Mouse (Mus musculus): ENCODE results near the gene Mapkapk3. TPM values are rescaled to one million over a fixed set of nuclear protein-coding genes. Genes with fewer than 3 reads are reported as not detected.

Mapkapk3 gene
- polyA plus RNA-seq, 1 experiment from 2014 or later = 13.2 TPM

DNA sequence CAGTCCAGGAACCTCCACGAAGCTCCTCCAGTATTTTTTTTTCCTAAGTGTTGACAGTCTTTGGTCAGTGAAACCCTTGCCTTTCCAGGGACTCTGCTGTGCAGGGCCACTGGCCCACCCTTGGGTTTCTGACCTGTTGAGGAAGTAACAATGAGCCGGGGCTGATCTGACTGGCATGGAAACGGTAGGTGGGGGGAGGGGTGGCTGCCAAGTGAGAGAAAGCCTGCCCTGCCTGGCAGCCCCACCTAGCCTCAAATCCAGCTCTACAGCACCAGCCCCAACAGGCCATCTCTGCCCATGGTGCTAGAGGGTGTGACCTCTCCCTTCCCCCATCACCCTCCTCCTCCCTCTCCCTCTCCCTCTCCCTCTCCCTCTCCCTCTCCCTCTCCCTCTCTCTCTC lies 4.7 kb downstream of the Mapkapk3 start:
- no peak overlapping the region for H3K9ac ChIP-seq
- H3K36me3 ChIP-seq = no peaks in the 10 kb centered on the region
- H3K4me3 ChIP-seq = no peak overlapping the region
- no peak for ATAC-seq
- no peaks in the 10 kb centered on the region for H3K27me3 ChIP-seq (replicated peaks)
- H3K4me1 ChIP-seq = peaks cover 69% of the 10 kb centered on the region
- H3K9me3 ChIP-seq (replicated peaks) = no peaks in the 10 kb centered on the region
- no peak overlapping the region for H3K4me2 ChIP-seq
- 9% methylated on average over 3 of the region's 3 CpGs for WGBS (ENCODE audit: insufficient replicate concordance)
- 0 out of 2 replicates have a peak overlapping the region, but pooled peaks have one; percentile 33 for H3K27ac ChIP-seq

DNA sequence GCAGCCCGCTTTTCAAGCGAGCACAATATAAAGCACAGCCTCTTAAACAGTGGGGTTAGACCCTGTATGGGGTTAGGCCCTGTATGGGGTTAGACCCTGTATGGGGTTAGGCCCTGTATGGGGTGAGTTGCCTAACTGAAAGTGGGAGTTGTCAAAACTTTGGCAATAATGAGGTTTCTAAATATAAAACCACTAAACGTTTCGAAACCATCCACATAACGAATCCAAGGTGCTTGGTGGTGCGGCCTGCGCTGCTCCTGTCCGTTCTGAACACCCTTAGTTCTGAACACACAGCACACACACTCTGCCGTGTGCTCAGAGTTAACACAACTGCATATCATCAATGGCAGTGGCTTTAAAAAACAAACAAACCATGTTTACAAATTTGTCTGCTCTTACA lies 6.7 kb downstream of the Mapkapk3 start:
- no peaks in the 10 kb centered on the region for H3K27me3 ChIP-seq (replicated peaks)
- no peaks in the 10 kb centered on the region for H3K9me3 ChIP-seq (replicated peaks)
- no peak overlapping the region for H3K27ac ChIP-seq
- no peak overlapping the region for H3K9ac ChIP-seq
- H3K4me1 ChIP-seq = peaks cover 69% of the 10 kb centered on the region
- no peaks in the 10 kb centered on the region for H3K36me3 ChIP-seq
- no peak overlapping the region for H3K4me2 ChIP-seq
- WGBS (ENCODE audit: insufficient replicate concordance) = 80% methylated on average over 9 of the region's 9 CpGs
- ATAC-seq = no peak
- no peak overlapping the region for H3K4me3 ChIP-seq

GRCm38 (mm10) chr9:107281241-107281987 lies 8.3 kb downstream of the Mapkapk3 start:
- Histone ChIP-seq H3K27ac (peak overlapping the region; percentile 40; the same call in 1 of the 2 replicates), H3K9me3 (replicated peaks) (no peaks in the 10 kb centered on the region), H3K9ac (no peak overlapping the region), H3K36me3 (no peaks in the 10 kb centered on the region), H3K27me3 (replicated peaks) (no peaks in the 10 kb centered on the region), H3K4me1 (peaks cover 58% of the 10 kb centered on the region), H3K4me3 (no peak overlapping the region), H3K4me2 (peak overlapping the region; percentile 63; the same call in 1 of the 2 replicates)
- no peak for ATAC-seq
- WGBS (ENCODE audit: insufficient replicate concordance) = 67% methylated on average over 5 of the region's 5 CpGs

DNA sequence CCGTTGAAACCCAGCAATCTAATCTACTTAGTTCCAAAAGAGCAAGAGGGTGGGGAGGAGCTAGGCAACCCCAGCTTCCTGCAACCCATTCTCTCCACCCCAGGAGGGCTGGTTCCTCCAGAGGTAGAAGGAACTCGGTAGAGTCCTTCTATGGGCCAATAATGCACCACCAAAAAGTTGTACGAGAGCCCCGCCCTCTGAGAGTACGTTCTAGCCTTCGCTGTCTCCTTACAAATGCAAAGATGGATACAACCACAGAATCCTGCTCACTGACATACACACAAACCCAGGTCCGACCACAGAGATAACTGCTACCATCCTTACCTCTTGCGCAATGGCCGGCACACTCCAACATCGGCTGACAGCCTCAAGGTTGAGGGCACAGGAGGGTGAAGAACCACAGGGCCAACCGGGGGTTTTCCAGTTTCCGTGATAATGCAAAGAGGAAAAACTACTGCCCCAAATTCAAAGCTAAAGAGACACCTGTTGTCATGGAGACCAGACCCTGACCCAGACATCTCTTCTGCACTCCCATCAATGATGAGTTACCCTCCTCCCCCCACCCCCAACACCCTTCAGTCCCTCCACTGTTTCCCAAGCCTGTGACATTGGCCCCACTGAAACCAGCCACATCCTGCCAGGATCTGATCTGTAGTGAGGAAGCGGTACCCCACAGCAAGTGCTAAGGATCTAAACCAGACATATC lies 9.2 kb downstream of the Mapkapk3 start:
- Histone ChIP-seq H3K36me3 (no peaks in the 10 kb centered on the region), H3K4me3 (peak overlapping the region; percentile 16; the same call in 1 of the 2 replicates), H3K27ac (peak overlapping the region; percentile 59), H3K9ac (no peak overlapping the region), H3K4me2 (peak overlapping the region; percentile 63), H3K4me1 (peaks cover 50% of the 10 kb centered on the region), H3K27me3 (replicated peaks) (no peaks in the 10 kb centered on the region), H3K9me3 (replicated peaks) (no peaks in the 10 kb centered on the region)
- 13% methylated on average over 13 of the region's 13 CpGs for WGBS (ENCODE audit: insufficient replicate concordance)
- ATAC-seq = peak; percentile 57

- Histone ChIP-seq H3K27ac (peak overlapping the region; percentile 59), H3K9ac (0 out of 2 replicates have a peak overlapping the region, but pooled peaks have one; percentile 7), H3K4me3 (peak overlapping the region; percentile 16; the same call in 1 of the 2 replicates), H3K4me2 (peak overlapping the region; percentile 63), H3K27me3 (replicated peaks) (no peaks in the 10 kb centered on the region), H3K36me3 (no peaks in the 10 kb centered on the region), H3K4me1 (peaks cover 42% of the 10 kb centered on the region), H3K9me3 (replicated peaks) (no peaks in the 10 kb centered on the region)
- 25% methylated on average over 16 of the region's 16 CpGs for WGBS (ENCODE audit: insufficient replicate concordance)
- peak; percentile 41 for ATAC-seq
These were observed 10.0 kb downstream of the Mapkapk3 start for GRCm38 (mm10) chr9:107279378-107280321.

- ATAC-seq = no peak
- Histone ChIP-seq H3K9me3 (replicated peaks) (no peaks in the 10 kb centered on the region), H3K27me3 (replicated peaks) (no peaks in the 10 kb centered on the region), H3K4me2 (peak overlapping the region; percentile 63), H3K27ac (no peak overlapping the region), H3K4me3 (no peak overlapping the region), H3K36me3 (no peaks in the 10 kb centered on the region), H3K9ac (no peak overlapping the region), H3K4me1 (peaks cover 42% of the 10 kb centered on the region)
- 55% methylated on average over 8 of the region's 8 CpGs for WGBS (ENCODE audit: insufficient replicate concordance)
These were observed 10.9 kb downstream of the Mapkapk3 start for GRCm38 (mm10) chr9:107278527-107279377.

- Histone ChIP-seq H3K9me3 (replicated peaks) (no peaks in the 10 kb centered on the region), H3K27me3 (replicated peaks) (no peaks in the 10 kb centered on the region), H3K4me2 (no peak overlapping the region), H3K4me1 (peaks cover 46% of the 10 kb centered on the region), H3K27ac (no peak overlapping the region), H3K9ac (no peak overlapping the region), H3K36me3 (no peaks in the 10 kb centered on the region), H3K4me3 (no peak overlapping the region)
- WGBS (ENCODE audit: insufficient replicate concordance) = 56% methylated on average over 4 of the region's 4 CpGs
- no peak for ATAC-seq
These were observed 11.6 kb downstream of the Mapkapk3 start for GRCm38 (mm10) chr9:107278126-107278525.

- H3K36me3 ChIP-seq = no peaks in the 10 kb centered on the region
- no peak overlapping the region for H3K4me3 ChIP-seq
- ATAC-seq = no peak
- no peak overlapping the region for H3K27ac ChIP-seq
- WGBS (ENCODE audit: insufficient replicate concordance) = 73% methylated on average over 7 of the region's 7 CpGs
- peaks cover 48% of the 10 kb centered on the region for H3K4me1 ChIP-seq
- no peaks in the 10 kb centered on the region for H3K9me3 ChIP-seq (replicated peaks)
- no peaks in the 10 kb centered on the region for H3K27me3 ChIP-seq (replicated peaks)
- no peak overlapping the region for H3K9ac ChIP-seq
- H3K4me2 ChIP-seq = no peak overlapping the region
These were observed 12.1 kb downstream of the Mapkapk3 start for GRCm38 (mm10) chr9:107277603-107278002.

GRCm38 (mm10) chr9:107275710-107276109 lies 14.0 kb downstream of the Mapkapk3 start:
- Histone ChIP-seq H3K4me2 (no peak overlapping the region), H3K9me3 (replicated peaks) (no peaks in the 10 kb centered on the region), H3K27ac (no peak overlapping the region), H3K9ac (no peak overlapping the region), H3K4me3 (no peak overlapping the region), H3K27me3 (replicated peaks) (no peaks in the 10 kb centered on the region), H3K36me3 (no peaks in the 10 kb centered on the region), H3K4me1 (peaks cover 58% of the 10 kb centered on the region)
- WGBS (ENCODE audit: insufficient replicate concordance) = 81% methylated on average over 5 of the region's 5 CpGs
- no peak for ATAC-seq

GRCm38 (mm10) chr9:107274751-107275150 lies 14.9 kb downstream of the Mapkapk3 start:
- Histone ChIP-seq H3K4me3 (no peak overlapping the region), H3K9ac (no peak overlapping the region), H3K4me2 (no peak overlapping the region), H3K27me3 (replicated peaks) (no peaks in the 10 kb centered on the region), H3K9me3 (replicated peaks) (no peaks in the 10 kb centered on the region), H3K27ac (no peak overlapping the region), H3K4me1 (peaks cover 58% of the 10 kb centered on the region), H3K36me3 (no peaks in the 10 kb centered on the region)
- no peak for ATAC-seq
- 81% methylated on average over 6 of the region's 6 CpGs for WGBS (ENCODE audit: insufficient replicate concordance)

DNA sequence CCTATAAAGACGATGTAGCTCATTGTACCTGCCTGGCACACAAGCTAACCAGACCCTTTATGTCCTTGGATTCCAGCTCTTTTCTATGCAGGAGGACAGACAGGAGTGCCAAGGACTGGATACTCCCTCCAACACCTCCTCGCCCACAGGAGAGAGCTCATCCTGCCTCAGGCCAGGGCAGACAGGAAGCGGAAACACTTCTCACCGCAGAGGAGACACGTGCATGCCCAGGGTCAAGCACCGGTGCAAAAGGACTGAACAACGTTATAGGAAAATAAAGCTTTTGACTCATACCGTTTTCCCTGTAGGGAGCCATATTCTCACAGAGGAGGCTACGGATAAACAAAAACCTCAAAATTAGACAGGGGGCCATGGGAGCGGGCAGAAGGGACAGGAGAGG lies 16.5 kb downstream of the Mapkapk3 start:
- Histone ChIP-seq H3K4me1 (peaks cover 47% of the 10 kb centered on the region), H3K27ac (no peak overlapping the region), H3K9ac (no peak overlapping the region), H3K4me2 (no peak overlapping the region), H3K36me3 (no peaks in the 10 kb centered on the region), H3K27me3 (replicated peaks) (no peaks in the 10 kb centered on the region), H3K4me3 (no peak overlapping the region), H3K9me3 (replicated peaks) (no peaks in the 10 kb centered on the region)
- 38% methylated on average over 10 of the region's 10 CpGs for WGBS (ENCODE audit: insufficient replicate concordance)
- ATAC-seq = no peak

Data from liver, embryonic 12.5 days (tissue).